Mouse (Mus musculus) heart, embryonic 12.5 days (tissue): Measurements from ENCODE around the gene Usp44. TPM values are rescaled to one million over a fixed set of nuclear protein-coding genes. Genes with fewer than 3 reads are reported as not detected.

Source experiments
- ATAC-seq: fragments of 200-750 bp; cut with Nextera tagmentation; 2 replicates; pipeline ENCODE4 v1.8.0; 2017; ENCODE audit warnings: moderate TSS enrichment, moderate library complexity; ENCODE audit not compliant: insufficient number of reproducible peaks, low FRiP score
- H3K27ac ChIP-seq: fragments of 300-500 bp; sonication (generic); 2 replicates; pipeline ENCODE4 v1.5.1; 2016; ENCODE audit warnings: mild to moderate bottlenecking, moderate library complexity; ENCODE audit not compliant: poor library complexity, severe bottlenecking
- H3K27me3 ChIP-seq: fragments of 300-500 bp; sonication (generic); replicated peaks from 2 replicates; pipeline ENCODE4 v1.6.1; 2016; ENCODE audit warnings: mild to moderate bottlenecking, moderate library complexity
- H3K36me3 ChIP-seq: fragments of 300-500 bp; sonication (generic); 2 replicates; pipeline ENCODE4 v1.6.1; 2016; ENCODE audit warnings: mild to moderate bottlenecking, moderate library complexity
- H3K4me1 ChIP-seq: fragments of 300-500 bp; sonication (generic); replicated peaks from 2 replicates; pipeline ENCODE4 v1.6.1; 2016; ENCODE audit warnings: mild to moderate bottlenecking
- H3K4me2 ChIP-seq: fragments of 300-500 bp; sonication (generic); 2 replicates; pipeline ENCODE4 v1.6.1; 2016; ENCODE audit warnings: mild to moderate bottlenecking, moderate library complexity
- H3K4me3 ChIP-seq: fragments of 300-500 bp; sonication (generic); 2 replicates; pipeline ENCODE4 v1.5.1; 2016; ENCODE audit warnings: mild to moderate bottlenecking
- H3K9ac ChIP-seq: fragments of 300-500 bp; sonication (generic); 2 replicates; pipeline ENCODE4 v1.6.1; 2016; ENCODE audit warnings: mild to moderate bottlenecking, moderate library complexity
- H3K9me3 ChIP-seq: fragments of 300-500 bp; sonication (generic); replicated peaks from 2 replicates; pipeline ENCODE4 v1.6.1; 2016; ENCODE audit warnings: mild to moderate bottlenecking, moderate library complexity
- WGBS: fragments of 180-500 bp; shearing (Covaris S2); methylation state at CpG from one replicate; pipeline ENCODE4 v1.1.7; 2016; 5-methylcytosine and 5-hydroxymethylcytosine counted together
- polyA plus RNA-seq: library from polyadenylated mRNA; unstranded; fragments of >200 nt; fragmentation: Nextera tagmentation; extraction: Ambion mirVana; gene quantifications from 2 replicates; pipeline ENCODE4 v1.2.1, GENCODE M21; 2016

The Usp44 gene
- polyA plus RNA-seq, 1 experiment from 2014 or later: 0.50 TPM

- peaks cover 7% of the 10 kb centered on the region for H3K4me1 ChIP-seq
- 0% methylated on average over 23 of the region's 30 CpGs for WGBS
- H3K27me3 ChIP-seq: no peaks in the 10 kb centered on the region
- peak overlapping the region; percentile 96 for H3K4me2 ChIP-seq
- no peaks in the 10 kb centered on the region; the same call in 1 of the 2 replicates for H3K9me3 ChIP-seq
- peak overlapping the region; percentile 93 for H3K27ac ChIP-seq
- H3K36me3 ChIP-seq: peaks cover 24% of the 10 kb centered on the region
- ATAC-seq: peak; percentile 95
- peak overlapping the region; percentile 87 for H3K9ac ChIP-seq
- H3K4me3 ChIP-seq: peak overlapping the region; percentile 69
Measured at GRCm38 (mm10) chr10:93889579-93889950, 58.2 kb downstream of the Usp44 start.

- H3K4me1 ChIP-seq: peaks cover 7% of the 10 kb centered on the region
- H3K4me3 ChIP-seq: peak overlapping the region; percentile 69
- no peaks in the 10 kb centered on the region for H3K27me3 ChIP-seq
- H3K9me3 ChIP-seq: no peaks in the 10 kb centered on the region
- under 1% methylated on average over 22 of the region's 22 CpGs for WGBS
- 0 out of 2 replicates have a peak, but pooled peaks have one; percentile 9 for ATAC-seq
- H3K4me2 ChIP-seq: peak overlapping the region; percentile 96
- peak overlapping the region; percentile 87 for H3K9ac ChIP-seq
- peak overlapping the region; percentile 93 for H3K27ac ChIP-seq
- H3K36me3 ChIP-seq: peaks cover 20% of the 10 kb centered on the region
Measured at GRCm38 (mm10) chr10:93889976-93890375, 58.6 kb downstream of the Usp44 start.

GRCm38 (mm10) chr10:93890565-93890964 is 59.2 kb downstream of the Usp44 start:
- peak overlapping the region; percentile 96; the same call in 1 of the 2 replicates for H3K4me2 ChIP-seq
- H3K27me3 ChIP-seq: no peaks in the 10 kb centered on the region
- H3K4me3 ChIP-seq: peak overlapping the region; percentile 69
- H3K27ac ChIP-seq: no peak overlapping the region
- no peaks in the 10 kb centered on the region for H3K9me3 ChIP-seq
- WGBS: 70% methylated on average over 4 of the region's 4 CpGs
- H3K4me1 ChIP-seq: peaks cover 7% of the 10 kb centered on the region
- H3K36me3 ChIP-seq: peaks cover 15% of the 10 kb centered on the region
- ATAC-seq: no peak
- H3K9ac ChIP-seq: no peak overlapping the region

GRCm38 (mm10) chr10:93891031-93891430 is 59.7 kb downstream of the Usp44 start:
- peaks cover 10% of the 10 kb centered on the region for H3K36me3 ChIP-seq
- WGBS: 76% methylated on average over 1 of the region's 1 CpGs
- no peaks in the 10 kb centered on the region for H3K9me3 ChIP-seq
- no peak overlapping the region for H3K27ac ChIP-seq
- peaks cover 7% of the 10 kb centered on the region for H3K4me1 ChIP-seq
- H3K4me2 ChIP-seq: no peak overlapping the region
- H3K27me3 ChIP-seq: no peaks in the 10 kb centered on the region
- no peak overlapping the region for H3K4me3 ChIP-seq
- ATAC-seq: peak; percentile 75
- H3K9ac ChIP-seq: no peak overlapping the region

GRCm38 (mm10) chr10:93892551-93892950 is 61.2 kb downstream of the Usp44 start:
- no peaks in the 10 kb centered on the region for H3K27me3 ChIP-seq
- H3K27ac ChIP-seq: no peak overlapping the region
- peaks cover 7% of the 10 kb centered on the region for H3K4me1 ChIP-seq
- H3K4me2 ChIP-seq: no peak overlapping the region
- 74% methylated on average over 4 of the region's 4 CpGs for WGBS
- no peak overlapping the region for H3K4me3 ChIP-seq
- no peak overlapping the region for H3K9ac ChIP-seq
- no peaks in the 10 kb centered on the region for H3K9me3 ChIP-seq
- ATAC-seq: no peak
- H3K36me3 ChIP-seq: no peaks in the 10 kb centered on the region

- Histone ChIP-seq H3K9me3 (no peaks in the 10 kb centered on the region), H3K4me2 (no peak within 1 kb of the TSS), H3K36me3 (no peaks in the 10 kb centered on the region), H3K4me1 (no peaks in the 10 kb centered on the region), H3K9ac (no peak within 1 kb of the TSS), H3K4me3 (no peak within 1 kb of the TSS), H3K27me3 (no peaks in the 10 kb centered on the region), H3K27ac (no peak within 1 kb of the TSS)
- ATAC-seq: no peak
- WGBS: 63% methylated on average over 7 of the region's 7 CpGs
Measured at GRCm38 (mm10) chr10:93897043-93897646, 65.8 kb downstream of the Usp44 start, which contains the start of gene Metap2. Metap2 (minus strand) TSS chr10:93897093.

GRCm38 (mm10) chr10:93899303-93899702 is 67.9 kb downstream of the Usp44 start:
- no peak overlapping the region for H3K4me3 ChIP-seq
- 67% methylated on average over 2 of the region's 2 CpGs for WGBS
- H3K4me1 ChIP-seq: no peaks in the 10 kb centered on the region
- ATAC-seq: no peak
- H3K9ac ChIP-seq: no peak overlapping the region
- H3K9me3 ChIP-seq: no peaks in the 10 kb centered on the region
- no peaks in the 10 kb centered on the region for H3K36me3 ChIP-seq
- H3K27me3 ChIP-seq: no peaks in the 10 kb centered on the region
- no peak overlapping the region for H3K4me2 ChIP-seq
- no peak overlapping the region for H3K27ac ChIP-seq

GRCm38 (mm10) chr10:93899907-93900306 is 68.6 kb downstream of the Usp44 start:
- H3K9ac ChIP-seq: no peak overlapping the region
- no peak overlapping the region for H3K4me2 ChIP-seq
- H3K4me3 ChIP-seq: no peak overlapping the region
- no peaks in the 10 kb centered on the region for H3K27me3 ChIP-seq
- no peak overlapping the region for H3K27ac ChIP-seq
- whole genome bisulfite sequencing: 72% methylated on average over 11 of the region's 11 CpGs
- no peaks in the 10 kb centered on the region for H3K36me3 ChIP-seq
- no peaks in the 10 kb centered on the region for H3K4me1 ChIP-seq
- no peak for ATAC-seq
- no peaks in the 10 kb centered on the region for H3K9me3 ChIP-seq

GRCm38 (mm10) chr10:93907376-93907775 is 76.0 kb downstream of the Usp44 start:
- Histone ChIP-seq H3K27ac (no peak overlapping the region), H3K4me1 (no peaks in the 10 kb centered on the region), H3K36me3 (no peaks in the 10 kb centered on the region), H3K9ac (no peak overlapping the region), H3K4me3 (no peak overlapping the region), H3K4me2 (no peak overlapping the region), H3K27me3 (no peaks in the 10 kb centered on the region), H3K9me3 (no peaks in the 10 kb centered on the region)
- WGBS: 43% methylated on average over 10 of the region's 10 CpGs
- ATAC-seq: no peak

Other genes starting within 250 kb of the Usp44 start
- 84.8 and 85.4 TPM in 2 replicates for gene Snrpf, start 241.8 kb upstream of the Usp44 start, polyA plus RNA-seq
- 0.48 and 1.3 TPM in 2 replicates for gene Ntn4, start 190.9 kb upstream of the Usp44 start, polyA plus RNA-seq
- 182 and 186 TPM in 2 replicates for gene Metap2, start 65.5 kb downstream of the Usp44 start, polyA plus RNA-seq
- gene Vezt, start 204.3 kb downstream of the Usp44 start, polyA plus RNA-seq: 29.4 and 30.5 TPM in 2 replicates
- 3.7 and 4.0 TPM in 2 replicates for gene Fgd6, start 204.4 kb downstream of the Usp44 start, polyA plus RNA-seq